Mouse (Mus musculus) cerebellum, adult 9-10 months (tissue): ENCODE data around the gene Gtf2h3.
"Not testable (repeated sequence)": the region's sequence is repeated elsewhere in the genome, so short reads cannot be mapped to it uniquely, and the experiment has no call there.

ENCODE experiments used
- DNase-seq: peaks from one replicate; pipeline ENCODE4 v3.0.0; 2022

Gtf2h3 gene

DNA sequence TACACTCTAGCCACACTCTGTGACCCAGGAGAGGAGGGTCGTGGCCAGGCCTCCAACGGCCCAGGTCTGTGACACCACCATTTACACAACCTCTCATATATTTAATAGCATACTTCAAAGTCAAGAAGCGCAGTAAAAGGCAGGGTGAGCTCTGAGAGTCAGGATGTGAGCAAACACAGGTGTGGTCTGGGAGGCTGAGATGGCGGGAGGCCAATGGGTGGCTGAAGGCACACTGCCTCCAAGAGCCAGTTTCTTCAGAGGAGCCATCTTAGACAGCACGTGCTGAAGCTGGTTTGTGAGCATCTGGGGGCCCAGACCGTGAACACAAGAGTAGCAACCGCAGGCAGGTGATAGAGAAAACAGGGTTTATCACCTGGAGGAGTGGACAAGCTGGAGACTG is 3.5 kb upstream of the Gtf2h3 start:
- DNase-seq: no peak

DNA sequence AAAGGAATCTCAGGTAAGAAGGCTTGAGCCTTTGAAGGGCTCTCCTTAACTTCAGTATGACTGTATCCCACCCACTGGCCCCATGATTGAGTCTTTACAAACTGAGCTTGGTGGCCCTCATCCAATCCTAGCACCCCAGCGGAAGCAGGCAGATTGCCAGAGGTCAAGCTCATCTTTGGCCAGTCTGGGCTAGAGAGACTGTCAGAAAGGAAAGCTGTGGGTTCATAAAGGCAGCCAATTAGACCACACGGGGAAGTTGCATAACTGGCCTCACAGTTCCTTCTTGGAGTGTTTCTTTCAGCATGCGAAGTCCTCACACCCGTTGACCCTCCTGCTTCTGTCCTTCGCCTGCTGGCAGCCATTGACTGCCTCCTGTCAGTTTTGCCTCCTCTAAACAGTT is 3.6 kb downstream of the Gtf2h3 start:
- DNase-seq: no peak

DNA sequence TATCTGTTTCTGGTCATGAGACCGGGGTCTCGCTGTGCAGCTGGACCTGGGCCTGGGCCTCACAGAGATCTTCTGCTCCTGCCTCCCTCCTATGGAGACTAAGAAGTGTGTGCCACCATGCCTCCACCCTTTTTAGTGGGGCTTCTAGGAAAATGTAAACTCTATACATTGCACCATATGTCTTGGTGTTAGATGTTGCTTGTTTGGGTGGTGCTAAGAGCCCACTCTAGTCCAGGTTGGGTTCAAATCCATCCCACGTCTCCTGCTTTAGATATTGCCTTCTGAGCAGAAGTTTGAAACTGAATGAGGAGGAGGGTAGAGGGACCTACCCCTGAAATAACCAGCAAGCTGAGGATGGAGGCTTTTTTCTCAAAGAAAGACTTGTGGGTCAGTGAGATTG is 13.8 kb downstream of the Gtf2h3 start:
- no peak for DNase-seq

DNA sequence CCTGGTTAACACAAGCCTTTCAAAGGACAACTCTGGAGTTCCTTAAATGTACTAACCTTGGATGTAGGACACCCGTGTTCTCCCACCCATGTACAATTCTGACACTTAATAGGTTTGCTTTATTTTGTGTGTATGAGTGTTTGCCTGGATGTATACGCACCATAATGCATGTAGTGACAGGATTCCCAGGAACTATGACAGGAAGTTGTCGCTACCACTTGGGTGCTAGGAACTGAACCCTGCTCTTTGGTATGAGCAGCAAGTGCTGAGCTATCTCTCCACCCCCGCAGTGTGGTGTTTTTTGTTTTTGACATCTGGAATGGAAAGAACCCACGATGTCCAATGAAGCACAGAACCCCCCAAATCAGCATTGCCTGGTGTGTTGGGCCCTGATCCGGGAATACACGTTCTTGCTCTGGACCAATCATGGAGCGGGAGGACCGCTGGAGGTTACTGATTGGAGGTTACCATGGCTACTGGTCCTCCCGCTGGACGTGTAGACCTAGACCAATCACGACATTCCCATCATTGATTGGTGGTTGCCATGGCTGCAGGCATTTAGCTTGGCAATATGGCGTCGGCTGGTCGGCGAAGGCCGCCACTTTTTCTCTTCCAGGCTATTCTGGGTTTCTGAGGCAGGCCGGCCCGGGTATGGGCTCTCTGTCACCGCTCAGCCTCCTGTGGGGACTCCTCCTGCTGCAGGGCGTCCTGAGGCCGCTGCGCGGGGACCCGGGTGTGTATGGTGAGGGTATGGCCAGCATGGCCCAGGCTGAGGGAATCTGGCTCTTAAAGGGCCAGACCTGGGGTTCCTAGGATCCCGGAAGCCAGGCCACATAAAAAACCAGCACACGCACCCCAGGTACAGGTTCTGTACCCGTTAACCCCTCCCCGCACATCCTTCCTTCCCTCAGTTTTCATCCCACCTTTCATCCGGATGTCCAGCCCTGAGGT is 19.6 kb downstream of the Gtf2h3 start:
- peak; percentile 97 for DNase-seq

DNA sequence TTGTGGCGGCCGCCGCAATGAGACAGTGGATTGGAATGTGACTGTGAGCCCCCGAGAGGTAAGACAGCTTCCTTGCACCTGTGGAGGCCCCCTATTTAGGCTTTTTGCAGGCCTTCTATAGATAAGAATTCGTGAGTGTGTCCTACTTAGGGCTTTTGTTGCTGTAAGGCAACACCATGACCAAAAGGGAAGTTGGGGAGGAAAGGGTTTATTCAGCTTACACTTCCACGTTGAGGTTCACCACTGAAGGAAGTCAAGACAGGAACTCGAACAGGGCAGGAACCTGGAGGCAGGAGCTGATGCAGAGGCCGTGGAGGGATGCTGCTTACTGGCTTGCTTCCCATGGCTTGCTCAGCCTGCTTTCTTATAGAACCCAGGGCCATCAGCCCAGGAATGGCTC is 20.8 kb downstream of the Gtf2h3 start:
- DNase-seq: not testable (repeated sequence)

DNA sequence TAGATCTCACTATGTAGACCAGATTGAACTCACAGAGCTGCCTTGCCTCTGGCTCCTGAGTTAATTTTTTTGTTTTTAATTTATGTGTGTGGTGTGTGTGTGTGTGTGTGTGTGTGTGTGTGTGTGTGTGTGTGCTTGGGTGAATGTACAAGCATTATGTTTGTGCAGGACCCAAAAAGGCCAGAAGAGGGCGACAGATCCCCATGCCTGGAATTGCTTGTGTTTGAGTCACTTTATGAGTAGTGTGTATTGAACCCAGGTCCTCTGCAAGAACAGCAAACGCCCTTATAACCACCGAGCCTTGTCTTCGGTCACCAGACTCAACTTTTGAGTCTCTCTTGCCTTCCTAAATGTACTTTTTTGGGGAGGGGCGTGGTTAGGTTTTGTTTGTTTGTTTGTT is 23.4 kb downstream of the Gtf2h3 start:
- no peak for DNase-seq

DNA sequence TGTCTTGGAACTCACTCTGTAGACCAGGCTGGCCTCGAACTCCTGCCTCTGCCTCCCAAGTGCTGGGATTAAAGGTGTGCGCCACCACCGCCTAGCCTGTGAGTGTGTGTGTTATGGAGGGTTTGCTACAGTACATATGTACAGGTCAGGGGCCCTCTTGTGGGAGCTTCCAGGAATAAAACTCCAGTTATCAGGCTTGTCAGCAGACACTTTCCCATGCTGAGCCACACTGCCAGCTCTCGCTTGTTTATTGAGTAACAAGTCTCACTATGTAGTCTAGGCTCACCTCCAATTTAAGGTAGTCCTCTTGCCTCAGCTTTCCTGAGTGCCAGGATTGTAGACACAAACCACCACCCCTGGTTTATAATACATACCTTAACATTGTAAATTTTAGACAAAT is 25.4 kb downstream of the Gtf2h3 start:
- no peak for DNase-seq

DNA sequence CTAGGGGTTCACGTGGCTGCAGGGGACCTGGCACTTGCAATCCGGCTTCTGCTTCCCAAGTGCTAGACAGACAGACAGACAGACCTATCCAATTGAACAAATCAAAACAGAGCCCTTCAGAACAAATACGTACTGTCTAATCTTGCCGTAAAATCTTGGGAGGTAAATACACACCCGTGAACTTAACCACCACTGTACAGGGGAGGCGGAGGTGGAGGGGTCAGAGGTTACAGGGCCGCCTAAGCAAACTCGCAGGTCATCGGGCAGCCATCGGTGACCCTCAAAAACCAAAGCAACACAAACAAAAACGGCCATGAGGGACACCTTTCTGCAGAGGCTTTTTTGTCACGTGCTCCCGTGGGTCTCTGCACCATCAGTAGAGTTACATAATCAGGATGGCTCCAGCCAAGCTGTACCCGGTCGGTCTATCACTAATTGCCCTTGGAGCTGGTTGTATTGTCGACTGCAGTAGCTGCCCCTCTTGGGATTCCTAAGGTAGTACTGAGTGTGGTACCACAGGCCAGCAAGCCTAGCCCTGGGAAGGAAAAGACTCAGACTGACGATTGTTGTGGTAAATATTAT is 26.2 kb downstream of the Gtf2h3 start:
- no peak for DNase-seq

DNA sequence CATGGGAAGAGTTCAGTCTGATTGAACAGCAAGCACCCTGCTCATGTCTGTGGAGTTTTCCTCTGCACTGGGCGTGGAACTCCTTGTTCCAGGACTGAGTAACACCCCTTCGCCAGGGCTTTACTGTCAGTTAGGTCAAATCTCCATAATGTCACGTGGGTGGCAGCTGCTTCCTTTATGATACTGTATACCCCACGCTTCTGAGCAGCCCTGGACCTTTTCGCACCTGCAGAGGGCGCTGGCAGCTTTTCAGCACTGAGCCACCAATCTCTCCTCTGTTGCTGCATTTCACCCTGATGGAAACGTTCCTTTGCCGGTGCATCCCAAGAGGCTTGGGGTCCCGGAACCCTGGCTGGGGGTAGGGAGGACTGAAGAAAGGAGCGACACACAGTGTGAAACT is 32.0 kb downstream of the Gtf2h3 start:
- no peak for DNase-seq

DNA sequence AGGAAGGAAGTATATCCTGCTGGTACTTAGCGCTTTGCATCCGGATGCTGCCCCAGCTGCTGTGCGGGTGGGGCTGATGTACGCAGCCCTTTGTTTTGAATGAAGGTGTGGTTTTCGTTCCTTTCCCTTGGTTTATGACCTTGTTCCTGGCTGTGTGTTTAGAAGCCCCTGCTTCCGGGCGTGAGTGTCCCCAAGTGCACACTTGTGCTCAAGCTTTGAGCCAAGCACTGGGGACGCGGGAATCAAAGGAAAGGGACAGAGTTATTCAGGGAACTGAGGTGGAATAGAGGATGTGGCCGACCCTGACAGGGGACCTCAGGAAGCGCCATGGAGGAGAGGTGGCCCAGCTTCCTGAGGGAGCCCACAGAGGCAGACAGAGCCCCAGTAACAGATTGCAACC is 35.8 kb downstream of the Gtf2h3 start:
- DNase-seq: no peak

DNA sequence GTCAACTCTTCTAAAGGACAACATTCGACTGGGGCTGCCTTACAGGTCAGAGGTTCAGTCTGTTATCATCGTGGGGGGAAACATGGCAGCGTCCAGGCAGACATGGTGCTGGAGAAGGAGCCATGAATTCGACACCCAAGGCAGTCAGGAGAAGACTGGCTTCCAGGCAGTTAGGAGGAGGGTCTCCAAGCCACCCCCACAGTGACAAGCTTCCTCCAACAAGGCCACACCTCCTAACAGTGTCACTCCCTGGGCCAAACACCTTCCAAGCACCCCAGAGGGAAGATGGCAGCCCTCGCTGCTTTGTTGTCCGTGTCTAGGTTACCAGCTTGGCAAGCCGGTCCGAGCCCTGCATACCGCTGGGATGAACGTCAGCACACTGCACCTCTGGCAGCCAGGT is 39.8 kb downstream of the Gtf2h3 start:
- no peak for DNase-seq

DNA sequence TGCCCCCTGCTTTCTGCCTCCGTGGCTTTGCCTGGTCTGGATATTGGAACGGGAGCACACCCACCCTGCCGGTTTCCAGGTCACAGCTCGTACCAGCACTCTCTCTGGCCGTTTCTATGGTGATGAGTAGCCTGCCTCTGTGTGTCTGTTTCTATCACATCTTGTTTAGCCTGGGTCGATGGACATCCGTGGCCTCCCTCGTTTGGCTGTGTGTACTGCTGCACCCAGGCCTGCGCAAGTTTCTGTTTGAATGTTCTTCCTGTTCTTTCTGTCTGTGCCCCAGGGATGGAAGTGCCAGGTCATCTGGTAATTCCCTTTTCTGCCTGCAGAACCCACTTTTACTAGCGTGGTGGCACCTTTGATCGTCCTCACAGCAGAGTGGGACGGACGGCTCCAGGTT is 42.4 kb downstream of the Gtf2h3 start:
- DNase-seq: no peak

DNA sequence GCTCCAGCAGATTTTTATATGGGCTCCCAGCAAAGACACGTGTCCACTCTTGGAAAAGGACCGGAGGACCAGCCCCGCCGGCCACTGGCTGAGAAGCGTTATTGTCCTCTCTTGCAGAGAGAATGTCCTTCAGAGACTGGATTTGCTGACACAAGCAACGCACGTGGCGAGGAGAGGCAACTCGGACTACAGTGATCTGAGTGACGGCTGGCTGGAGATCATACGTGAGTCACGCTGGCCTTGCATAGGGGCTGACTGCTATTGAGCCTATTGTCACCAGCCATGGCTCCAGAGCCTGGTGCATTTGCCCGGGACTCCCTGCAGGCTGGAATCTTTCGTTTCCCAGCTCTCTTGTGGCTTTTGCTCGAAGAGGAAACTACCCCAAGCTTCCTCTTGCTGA is 44.0 kb downstream of the Gtf2h3 start:
- DNase-seq: no peak

DNA sequence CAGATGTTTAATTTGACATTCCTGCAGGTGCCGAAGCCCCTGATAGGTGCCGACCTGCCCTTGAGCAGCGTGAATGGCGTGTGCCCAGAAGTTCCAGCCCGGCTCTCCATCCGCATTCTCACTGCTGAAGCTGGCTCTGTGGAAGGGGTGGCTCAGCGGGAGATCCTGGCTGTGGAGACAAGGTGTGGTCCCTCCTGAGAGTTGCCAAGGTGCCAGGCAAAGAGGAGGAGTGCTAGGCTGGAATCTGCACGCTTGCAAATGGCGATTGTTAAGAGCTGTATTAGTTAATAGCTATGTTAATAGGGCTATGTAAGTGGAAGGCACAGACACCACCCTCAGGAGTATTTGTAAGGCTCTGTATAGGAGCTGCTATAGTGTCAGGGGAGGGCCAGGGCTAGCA is 45.4 kb downstream of the Gtf2h3 start:
- no peak for DNase-seq

DNA sequence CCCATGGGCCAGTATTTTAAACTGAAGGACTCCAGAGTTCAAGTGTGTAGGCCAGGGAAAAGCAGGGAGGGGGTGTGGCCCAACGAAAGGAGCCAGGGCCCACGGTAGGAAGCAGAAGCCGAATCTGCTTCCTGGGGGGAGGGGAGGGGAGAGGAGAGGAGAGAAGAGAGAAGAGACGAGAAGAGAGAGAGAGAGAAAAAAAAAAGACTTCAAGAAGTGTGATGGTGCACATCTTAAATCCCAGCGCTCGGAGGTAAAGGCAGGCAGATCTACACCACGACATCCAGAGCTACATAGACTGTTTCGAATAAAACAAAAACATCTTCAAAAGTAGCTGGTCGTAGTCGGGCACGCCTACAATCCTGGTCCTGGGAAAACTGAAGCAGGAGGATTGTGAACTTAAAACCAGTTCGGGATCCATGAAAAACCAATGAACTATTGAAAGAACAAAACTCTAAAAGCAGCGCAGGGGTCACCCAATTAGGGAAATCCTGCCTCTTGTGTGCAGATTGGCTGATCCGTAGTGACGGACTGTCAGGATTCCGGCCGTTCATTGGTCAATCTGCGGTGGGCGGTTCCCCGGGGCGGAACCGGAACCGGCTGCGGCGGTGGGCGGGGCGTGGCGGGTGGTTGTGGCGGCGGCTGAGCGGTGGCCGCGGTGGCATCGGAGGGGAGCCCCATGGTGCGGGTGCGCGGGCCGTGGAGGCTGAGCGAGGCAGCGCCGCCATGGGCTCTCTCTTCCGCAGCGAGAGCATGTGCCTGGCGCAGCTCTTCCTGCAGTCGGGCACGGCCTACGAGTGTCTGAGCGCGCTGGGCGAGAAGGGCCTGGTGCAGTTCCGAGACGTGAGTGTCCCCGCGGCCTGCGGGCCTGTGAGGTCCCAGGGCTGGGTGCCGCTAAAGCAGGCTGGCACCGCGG is 49.8 kb downstream of the Gtf2h3 start, which contains the start of gene Atp6v0a2:
Gene Atp6v0a2 (plus strand): TSS at position 129 of the 916 bp plus-strand sequence.
- DNase-seq: peak; percentile 90

DNA sequence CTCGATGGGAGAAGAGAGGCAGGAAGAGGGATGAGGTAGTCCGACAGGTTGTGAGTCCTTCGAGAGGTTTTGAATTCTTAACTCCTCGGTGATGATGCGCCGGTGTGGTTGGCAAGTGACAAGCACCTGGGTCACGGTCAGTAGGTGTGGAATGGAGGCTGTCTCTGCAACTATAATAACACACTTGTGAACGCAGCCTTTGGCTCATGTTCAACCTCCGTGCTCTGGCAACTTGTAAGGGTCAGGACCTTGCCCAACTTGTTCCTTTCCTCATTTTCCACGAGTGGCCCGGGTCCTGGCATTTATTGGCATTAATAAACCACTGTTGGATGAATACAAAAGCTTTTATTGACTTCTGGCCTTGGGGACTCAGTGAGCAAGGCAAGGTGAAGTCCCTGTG is 50.7 kb downstream of the Gtf2h3 start:
- no peak for DNase-seq

DNA sequence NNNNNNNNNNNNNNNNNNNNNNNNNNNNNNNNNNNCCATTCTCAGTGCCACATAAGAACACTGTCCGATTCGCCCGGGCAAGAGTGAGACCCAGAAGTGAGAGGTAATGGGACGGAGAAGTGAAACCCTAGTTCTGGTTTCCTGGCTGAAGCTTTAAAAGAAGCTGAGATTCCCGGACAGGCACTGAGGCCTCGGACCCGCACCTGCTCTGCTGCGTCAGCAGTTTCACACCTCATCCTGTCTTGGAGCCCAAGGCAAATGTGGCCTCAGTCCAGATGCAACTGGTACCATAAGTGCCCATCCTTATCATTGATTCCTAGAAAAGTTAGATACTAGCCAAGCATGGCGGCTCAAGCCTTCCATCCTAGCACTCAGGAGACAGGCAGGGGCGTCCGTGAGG is 52.7 kb downstream of the Gtf2h3 start:
- DNase-seq: no peak

DNA sequence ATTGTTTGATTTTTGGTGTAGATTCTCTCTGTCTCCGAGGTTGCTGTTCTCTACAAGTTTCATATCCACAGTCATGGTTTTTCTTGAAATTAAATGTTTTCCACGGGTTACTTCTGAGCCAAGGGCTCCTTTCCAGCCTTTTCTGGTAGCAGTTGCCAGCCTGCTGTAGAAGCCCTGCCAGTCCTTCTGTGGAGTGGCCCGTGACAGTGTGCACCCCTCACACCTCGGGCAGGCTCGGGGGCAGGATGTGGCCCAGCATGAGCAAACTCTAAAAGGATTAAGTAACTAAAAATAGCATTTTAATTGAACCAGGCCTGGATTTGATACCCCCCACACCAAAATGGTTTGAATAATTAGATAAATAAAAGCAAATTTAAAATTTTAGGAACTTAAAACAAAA is 53.5 kb downstream of the Gtf2h3 start:
- DNase-seq: no peak

DNA sequence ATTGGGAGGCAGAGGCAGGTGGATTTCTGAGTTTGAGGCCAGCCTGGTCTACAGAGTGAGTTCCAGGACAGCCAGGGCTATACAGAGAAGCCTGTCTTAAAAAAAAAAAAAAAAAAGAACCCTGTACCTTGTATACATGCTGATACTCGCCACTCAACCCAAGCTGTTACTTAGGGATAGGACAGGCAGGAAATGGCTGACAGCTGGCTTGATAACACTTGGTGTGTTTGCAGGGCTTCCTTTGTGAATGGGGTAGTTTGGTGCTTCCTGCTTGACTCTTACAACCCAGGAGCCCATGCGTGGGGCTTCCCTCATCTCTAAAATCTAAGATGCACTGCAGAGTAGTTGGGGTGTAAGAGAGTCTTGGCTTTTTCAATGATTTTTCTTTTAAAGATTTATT is 54.5 kb downstream of the Gtf2h3 start:
- DNase-seq: no peak

DNA sequence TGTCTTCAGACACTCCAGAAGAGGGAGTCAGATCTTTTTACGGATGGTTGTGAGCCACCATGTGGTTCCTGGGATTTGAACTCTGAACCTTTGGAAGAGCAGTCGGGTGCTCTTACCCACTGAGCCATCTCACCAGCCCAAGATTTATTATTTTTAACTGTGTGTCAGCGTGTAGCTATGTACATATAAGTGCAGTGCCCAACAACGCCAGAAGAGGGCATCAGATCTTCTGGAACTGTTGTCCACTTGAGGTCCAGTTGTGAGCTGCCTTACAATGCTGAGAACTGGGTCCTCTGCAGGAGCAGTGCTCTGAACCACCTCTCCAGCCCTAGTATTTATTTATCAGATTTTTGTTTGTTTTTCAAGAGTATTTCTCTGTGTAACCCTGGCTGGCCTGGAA is 56.1 kb downstream of the Gtf2h3 start:
- not testable (repeated sequence) for DNase-seq

DNA sequence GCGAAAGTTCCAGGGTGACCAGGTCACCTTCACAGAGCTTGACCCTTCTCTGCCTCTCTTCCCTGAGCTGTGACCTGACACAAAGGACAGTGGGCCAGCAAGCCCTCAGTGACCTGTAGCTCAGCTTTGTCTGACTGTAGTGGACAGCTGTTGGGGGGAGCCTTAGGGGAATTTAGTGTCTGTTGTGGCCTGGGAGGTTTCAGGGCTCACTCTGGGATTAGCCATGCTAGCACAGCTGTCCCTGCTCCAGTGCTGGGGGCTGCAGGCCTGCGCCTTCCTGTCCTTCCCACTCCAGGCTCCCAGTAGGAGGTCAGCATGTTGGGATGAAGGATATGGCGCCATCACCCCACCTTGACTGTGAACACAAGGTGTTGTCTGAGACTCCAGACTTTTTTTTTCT is 57.2 kb downstream of the Gtf2h3 start:
- no peak for DNase-seq

DNA sequence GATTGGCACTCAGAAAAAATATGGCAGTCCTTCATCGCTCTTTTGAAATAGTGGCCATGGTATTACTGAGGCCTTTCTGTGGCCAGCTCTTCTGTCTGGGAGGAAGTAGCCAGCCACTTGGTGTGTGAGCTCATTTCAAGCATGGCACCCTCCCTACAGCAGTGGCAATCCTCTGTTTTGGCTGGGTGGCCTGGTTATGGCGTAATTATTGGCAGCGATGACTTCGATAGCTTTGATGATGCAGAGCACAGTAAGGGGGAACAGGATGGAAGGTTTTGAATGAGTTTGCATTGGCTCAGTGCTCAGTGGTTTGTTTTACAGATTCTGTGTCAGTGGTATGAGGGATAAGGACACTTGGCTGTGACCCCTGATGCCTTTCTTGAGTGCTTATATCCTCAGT is 57.8 kb downstream of the Gtf2h3 start:
- no peak for DNase-seq

DNA sequence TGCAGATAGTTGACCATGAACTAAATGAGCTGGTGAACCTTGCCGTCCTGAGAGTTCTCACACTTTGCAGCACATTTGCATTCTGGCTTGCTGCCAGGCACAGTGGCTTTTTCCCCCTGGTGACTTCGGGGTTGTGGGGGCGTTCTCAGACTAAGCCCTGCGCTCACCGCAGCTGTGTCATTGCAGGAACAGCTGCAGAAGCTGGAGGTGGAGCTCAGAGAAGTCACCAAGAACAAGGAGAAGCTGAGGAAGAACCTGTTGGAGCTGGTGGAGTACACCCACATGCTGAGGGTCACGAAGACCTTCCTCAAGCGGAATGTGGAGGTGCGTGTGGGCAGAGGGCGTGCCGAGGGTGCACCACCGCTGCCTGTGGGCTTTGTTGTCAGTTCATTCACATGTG is 58.4 kb downstream of the Gtf2h3 start:
- no peak for DNase-seq

DNA sequence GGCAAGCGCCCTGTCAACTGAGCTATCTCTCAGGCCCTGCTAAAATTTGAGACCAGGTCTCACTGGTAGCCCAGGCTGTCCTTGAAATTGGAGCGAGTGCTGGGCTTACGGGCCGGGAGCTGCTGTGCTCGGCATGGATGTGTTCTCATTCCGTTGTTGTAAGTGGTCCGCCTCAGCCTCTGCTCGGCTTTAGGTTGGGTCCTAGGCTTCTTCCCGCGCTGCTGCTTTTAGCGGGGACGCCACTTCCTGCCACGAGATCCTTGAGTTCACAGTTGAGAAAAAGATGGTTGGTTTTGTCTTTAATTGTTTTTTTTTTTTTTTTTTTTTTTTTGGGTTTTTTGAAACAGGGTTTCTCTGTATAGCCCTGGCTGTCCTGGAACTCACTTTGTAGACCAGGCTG is 58.9 kb downstream of the Gtf2h3 start:
- no peak for DNase-seq
